In the genomic region with DNA sequence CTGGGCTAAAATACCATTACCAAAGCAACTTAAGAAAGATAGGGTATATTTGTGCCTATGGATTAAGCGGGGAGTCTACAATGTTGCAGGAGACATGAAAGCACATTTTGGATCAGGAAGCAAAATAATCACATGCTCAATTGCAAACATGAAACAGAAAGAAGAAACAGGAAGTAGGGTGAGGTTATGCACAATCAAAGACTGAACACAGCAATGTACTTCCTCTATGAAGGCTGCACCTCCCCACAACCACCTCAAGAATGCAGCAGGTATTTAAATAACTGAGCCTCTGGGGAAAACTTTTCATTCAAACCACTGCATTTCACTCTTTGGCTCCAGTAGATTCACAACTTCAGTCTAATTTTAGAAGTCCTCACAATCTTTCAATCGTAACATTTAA, we compare ENCODE assay signal across 29 mouse cellular contexts.
DNase-seq lines count a peak whose midpoint lies in the region; ATAC-seq and TF ChIP-seq lines count a peak whose summit lies in the region.
"Had no signal": no experiment of that assay in that cellular context is flagged by ENCODE, and none has a peak within 500 bp of the region (broad histone marks: within the 10 kb centered on the region; RNA-seq: fewer than 3 reads in every experiment).

No protein-coding gene starts in this region.

- no peak for TF ChIP-seq CTCF in hindbrain, postnatal 0 days (IDR thresholded peaks at IDR 0.05; ENCODE audit: low read depth)

- no peak overlapping the region for H3K4me3 ChIP-seq in hindbrain, postnatal 0 days (ENCODE audit: low read length)
- no peak overlapping the region for H3K4me3 ChIP-seq in forebrain, embryonic 13.5 days
- H3K4me3 ChIP-seq: forebrain, embryonic 10.5 days; gastrocnemius, adult 2 months; heart, embryonic 12.5 days; heart, embryonic 15.5 days; hindbrain, embryonic 10.5 days; hindbrain, embryonic 13.5 days had no signal

- H3K27me3 ChIP-seq in hindbrain, postnatal 0 days (ENCODE audit: insufficient read depth, low read length): no peaks in the 10 kb centered on the region
- no peaks in the 10 kb centered on the region for H3K27me3 ChIP-seq in forebrain, embryonic 13.5 days
- H3K27me3 ChIP-seq: heart, embryonic 12.5 days; heart, embryonic 15.5 days; hindbrain, embryonic 13.5 days had no signal

- H3K4me2 ChIP-seq in hindbrain, postnatal 0 days (ENCODE audit: low read depth, low read length): no peak overlapping the region
- no peak overlapping the region for H3K4me2 ChIP-seq in forebrain, embryonic 13.5 days
- H3K4me2 ChIP-seq: heart, embryonic 12.5 days; heart, embryonic 15.5 days; hindbrain, embryonic 13.5 days had no signal

- WGBS in hindbrain, postnatal 0 days: 91% methylated on average over 2 of the region's 2 CpGs
- 88% methylated on average over 2 of the region's 2 CpGs for WGBS in forebrain, embryonic 13.5 days

- ATAC-seq in granulocyte monocyte progenitor cell, adult 5-6 weeks (replicated peaks; ENCODE audit: poor library complexity, severe bottlenecking): peak; percentile 63
- no peak for ATAC-seq in hindbrain, postnatal 0 days
- no peak for ATAC-seq in forebrain, embryonic 13.5 days
- ATAC-seq: forebrain, embryonic 14.5 days; forebrain, postnatal 0 days; hindbrain, embryonic 16.5 days; inflammation-experienced regulatory T-cells, adult 6 months; intestine, embryonic 16.5 days had no signal

- H3K4me1 ChIP-seq in hindbrain, postnatal 0 days (ENCODE audit: insufficient read depth, low read length): no peaks in the 10 kb centered on the region
- no peaks in the 10 kb centered on the region for H3K4me1 ChIP-seq in forebrain, embryonic 13.5 days
- H3K4me1 ChIP-seq: forebrain, embryonic 10.5 days; heart, embryonic 12.5 days; heart, embryonic 15.5 days; hindbrain, embryonic 10.5 days; hindbrain, embryonic 13.5 days had no signal

- DNase-seq in CD4-positive helper T cell, adult 2 months (ENCODE audit: low read depth, low spot score): peak; percentile 21
- peak; percentile 8 for DNase-seq in MEL-GATA-1-ER (ENCODE audit: extremely low read depth, low read depth)
- peak; percentile 37 for DNase-seq in naive thymus-derived CD4-positive, alpha-beta T cell, adult 2 months (ENCODE audit: low read depth)
- no peak for DNase-seq in spleen, postnatal 36 days (ENCODE audit: low spot score in 2 of 2)
- no peak for DNase-seq in adrenal gland, postnatal 4 days (ENCODE audit: low spot score in 2 of 2)
- DNase-seq in hindbrain, postnatal 0 days (ENCODE audit: low spot score): no peak
- DNase-seq: adrenal gland, postnatal 10 days; adrenal gland, postnatal 36 days; cerebellum, adult 11-12 months; cerebellum, adult 8-10 months; cerebellum, postnatal 10 days; cerebellum, postnatal 36 days; forebrain, postnatal 0 days; gastrocnemius, adult 2 months; gastrocnemius, postnatal 14 days; heart, adult 18-20 months; heart, postnatal 10 days; heart, postnatal 36 days had no signal

- H3K9me3 ChIP-seq in hindbrain, postnatal 0 days (ENCODE audit: low read length): no peaks in the 10 kb centered on the region
- H3K9me3 ChIP-seq in forebrain, embryonic 13.5 days (replicated peaks): no peaks in the 10 kb centered on the region
- H3K9me3 ChIP-seq: forebrain, embryonic 10.5 days; heart, embryonic 12.5 days; heart, embryonic 15.5 days; hindbrain, embryonic 10.5 days; hindbrain, embryonic 13.5 days had no signal

- no peak overlapping the region for H3K9ac ChIP-seq in hindbrain, postnatal 0 days (replicated peaks; ENCODE audit: low read length)
- H3K9ac ChIP-seq in forebrain, embryonic 13.5 days: no peak overlapping the region
- H3K9ac ChIP-seq: forebrain, postnatal 0 days; heart, embryonic 12.5 days; heart, embryonic 15.5 days; hindbrain, embryonic 13.5 days had no signal

- H3K36me3 ChIP-seq in hindbrain, postnatal 0 days (ENCODE audit: insufficient read depth, low read length): no peaks in the 10 kb centered on the region
- H3K36me3 ChIP-seq in forebrain, embryonic 13.5 days (ENCODE audit: poor library complexity, severe bottlenecking): no peaks in the 10 kb centered on the region
- H3K36me3 ChIP-seq: forebrain, embryonic 10.5 days; heart, embryonic 12.5 days; heart, embryonic 15.5 days; hindbrain, embryonic 10.5 days; hindbrain, embryonic 13.5 days had no signal

- H3K27ac ChIP-seq in hindbrain, postnatal 0 days: no peak overlapping the region
- no peak overlapping the region for H3K27ac ChIP-seq in forebrain, embryonic 13.5 days
- H3K27ac ChIP-seq: forebrain, embryonic 10.5 days; gastrocnemius, adult 2 months; heart, embryonic 15.5 days; hindbrain, embryonic 10.5 days; hindbrain, embryonic 13.5 days had no signal

Comparison
In these comparisons a context has a peak if more than half of its experiments do, and no peak if none do; other contexts are left out.
1. DNase-seq: peak in CD4-positive helper T cell, adult 2 months (single experiment), MEL-GATA-1-ER (single experiment) and naive thymus-derived CD4-positive, alpha-beta T cell, adult 2 months (single experiment); none in spleen, postnatal 36 days (0 of 2), adrenal gland, postnatal 4 days (0 of 2) and hindbrain, postnatal 0 days (single experiment).